Mouse (Mus musculus) adrenal gland, postnatal 36 days (tissue): Measurements from ENCODE around the gene Ank3. TPM values are rescaled to one million over a fixed set of nuclear protein-coding genes. Genes with fewer than 3 reads are reported as not detected.
A peak's percentile ranks its signal among the peaks of the same experiment; 100 is the strongest.

Experiments
- DNase-seq, 2 experiments: peaks; one replicate each; pipeline ENCODE4 v3.0.0; 2021; ENCODE audit warnings: mixed read lengths in 1 of 2
- total RNA-seq, 2 experiments: library from RNA; stranded (reverse); gene quantifications; 2 replicates each; pipeline ENCODE4 v1.2.3; 2021

Gene Ank3
- total RNA-seq, 2 experiments from 2014 or later, result 10.4 to 13.6 TPM

DNA sequence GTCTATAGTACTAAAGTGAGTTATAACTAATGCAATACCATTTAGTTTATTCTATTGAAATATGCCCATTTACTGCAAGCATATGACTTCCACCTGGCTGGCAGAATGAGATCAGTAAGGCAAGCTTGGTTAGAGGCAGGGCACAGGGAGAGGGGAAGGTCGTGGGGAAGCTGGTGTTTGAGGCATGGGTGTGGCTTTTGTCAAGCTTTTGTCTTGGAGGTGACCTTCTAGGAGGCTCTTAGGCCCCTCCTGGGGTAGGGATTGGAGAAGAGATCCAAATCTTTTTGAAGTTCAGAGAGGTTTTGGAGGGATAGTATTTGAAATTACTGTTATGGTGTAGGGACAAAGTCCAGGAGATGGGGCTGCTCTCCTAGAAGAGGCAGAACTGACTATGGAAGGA lies 78.3 kb downstream of the Ank3 start:
- DNase-seq, result no peak

DNA sequence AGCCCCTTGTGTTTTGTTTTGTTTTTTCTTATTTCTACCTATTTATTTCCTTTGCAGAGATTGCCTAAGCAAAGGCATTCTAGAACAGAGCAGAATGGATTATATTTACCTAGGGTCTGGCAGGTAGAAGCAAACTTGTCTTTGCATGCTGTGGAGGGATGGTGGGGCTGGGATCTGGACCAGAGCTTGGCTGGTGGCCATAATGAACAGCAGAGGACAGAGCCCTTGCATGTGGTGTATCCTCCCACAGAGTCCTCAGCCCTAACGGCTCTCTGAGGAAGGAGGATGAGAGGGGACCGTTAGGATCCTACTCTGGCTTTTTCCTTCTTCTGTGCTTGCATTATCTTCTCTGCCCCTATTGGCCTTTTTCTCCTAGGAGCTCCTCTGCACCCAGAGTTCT lies 79.1 kb downstream of the Ank3 start:
- no peak for DNase-seq

DNA sequence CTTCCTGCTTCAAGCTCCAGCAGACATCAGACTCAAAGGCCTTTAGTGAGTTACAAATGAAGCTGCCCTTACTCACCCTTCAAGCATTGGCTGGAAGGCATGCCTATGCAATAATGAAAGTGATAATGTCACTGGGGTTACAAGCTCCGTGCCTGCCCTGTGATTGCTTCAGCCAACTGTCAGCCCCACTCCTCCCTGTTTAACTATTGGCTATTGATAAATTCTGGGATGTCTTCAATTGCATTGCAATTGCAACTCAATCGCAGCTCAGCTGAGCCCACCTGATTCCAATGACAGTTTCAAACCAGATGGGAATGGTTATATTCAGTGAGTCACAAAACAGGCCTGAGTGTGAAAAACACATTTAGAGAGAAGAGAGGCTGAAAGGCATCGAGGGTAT lies 80.3 kb downstream of the Ank3 start:
- no peak for DNase-seq

DNA sequence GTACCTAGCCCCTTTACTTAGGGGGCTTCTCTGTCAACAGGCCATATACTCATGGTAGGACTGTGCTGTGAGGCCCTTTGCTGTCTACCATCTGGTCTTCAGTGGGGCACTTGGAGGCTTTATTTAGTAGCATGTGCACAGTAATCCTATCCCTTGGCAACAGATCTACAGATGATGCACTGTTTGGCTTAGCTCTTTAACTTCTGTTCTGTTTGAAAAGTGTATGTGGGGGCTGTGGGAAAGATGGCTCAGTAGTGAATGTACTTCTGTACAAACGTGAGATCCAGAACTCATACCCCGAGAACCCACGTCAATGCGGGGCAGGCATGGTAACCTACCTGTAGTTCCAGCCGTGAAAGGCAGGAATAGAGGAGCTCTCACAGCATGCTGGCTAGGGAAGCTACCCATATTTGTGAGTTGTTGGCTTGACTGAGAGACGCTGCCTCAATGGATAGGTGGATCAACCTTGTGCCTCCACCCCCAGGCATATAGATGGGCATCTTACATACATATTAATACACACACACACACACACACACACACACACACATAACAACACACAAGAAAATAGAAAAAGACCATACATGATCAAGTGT lies 86.7 kb downstream of the Ank3 start:
- DNase-seq, result no peak

DNA sequence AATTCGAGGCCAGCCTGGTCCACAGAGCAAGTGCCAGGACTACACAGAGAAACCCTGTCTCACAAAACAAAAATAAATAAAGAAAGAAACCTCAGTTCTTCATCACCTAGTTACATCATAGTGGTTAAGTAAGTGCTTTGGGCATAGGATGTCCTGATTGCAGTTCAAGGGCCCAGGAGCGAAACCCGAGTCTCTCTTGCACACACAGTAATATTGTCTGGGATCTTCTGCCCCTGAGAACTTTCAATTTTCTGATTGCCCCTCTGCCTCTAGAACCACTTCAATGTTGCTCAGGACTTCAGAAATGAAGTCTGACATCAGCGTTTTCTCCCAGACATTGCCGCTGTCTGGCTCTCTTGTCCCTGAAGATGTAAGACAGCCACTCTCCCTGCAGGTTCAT lies 91.6 kb downstream of the Ank3 start:
- DNase-seq, result no peak

DNA sequence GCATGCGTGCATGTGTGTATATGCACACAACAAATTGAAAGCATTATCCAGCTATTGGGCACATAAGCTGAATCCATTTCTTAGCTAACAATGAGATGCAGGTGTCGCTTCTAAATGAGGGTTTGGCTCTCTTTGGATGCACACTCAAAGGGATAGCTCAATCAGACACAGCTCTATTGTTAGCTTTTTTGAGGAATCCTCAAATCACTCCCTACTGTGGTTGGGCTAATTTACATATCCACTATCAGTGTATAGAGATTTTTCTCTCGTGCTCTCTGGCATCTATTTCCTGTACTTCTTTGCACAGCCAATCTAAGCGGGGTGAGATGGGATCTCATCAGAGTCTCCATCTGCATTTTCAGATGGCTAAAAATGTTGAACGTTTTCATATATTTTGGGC lies 93.4 kb downstream of the Ank3 start:
- DNase-seq, result no peak

DNA sequence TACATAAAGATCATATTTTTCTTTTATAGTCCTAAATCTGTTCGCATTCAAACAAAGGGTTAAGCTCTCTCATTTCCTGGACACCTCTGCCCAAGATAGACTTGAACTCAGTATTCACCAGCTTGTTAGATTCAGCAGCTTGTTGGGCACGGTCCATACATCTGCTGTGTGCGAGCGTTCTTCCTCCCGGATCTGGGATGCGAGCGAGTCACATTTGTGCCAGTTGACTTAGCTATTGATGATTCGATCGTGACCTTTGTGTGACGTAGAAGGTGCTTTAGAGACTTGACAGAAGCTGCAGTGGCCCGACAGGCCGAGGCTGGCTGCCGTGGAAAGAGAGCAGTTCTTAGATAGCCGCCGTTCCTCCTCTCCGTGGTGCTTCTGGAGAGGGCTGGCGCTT lies 98.8 kb downstream of the Ank3 start:
- DNase-seq, result no peak

DNA sequence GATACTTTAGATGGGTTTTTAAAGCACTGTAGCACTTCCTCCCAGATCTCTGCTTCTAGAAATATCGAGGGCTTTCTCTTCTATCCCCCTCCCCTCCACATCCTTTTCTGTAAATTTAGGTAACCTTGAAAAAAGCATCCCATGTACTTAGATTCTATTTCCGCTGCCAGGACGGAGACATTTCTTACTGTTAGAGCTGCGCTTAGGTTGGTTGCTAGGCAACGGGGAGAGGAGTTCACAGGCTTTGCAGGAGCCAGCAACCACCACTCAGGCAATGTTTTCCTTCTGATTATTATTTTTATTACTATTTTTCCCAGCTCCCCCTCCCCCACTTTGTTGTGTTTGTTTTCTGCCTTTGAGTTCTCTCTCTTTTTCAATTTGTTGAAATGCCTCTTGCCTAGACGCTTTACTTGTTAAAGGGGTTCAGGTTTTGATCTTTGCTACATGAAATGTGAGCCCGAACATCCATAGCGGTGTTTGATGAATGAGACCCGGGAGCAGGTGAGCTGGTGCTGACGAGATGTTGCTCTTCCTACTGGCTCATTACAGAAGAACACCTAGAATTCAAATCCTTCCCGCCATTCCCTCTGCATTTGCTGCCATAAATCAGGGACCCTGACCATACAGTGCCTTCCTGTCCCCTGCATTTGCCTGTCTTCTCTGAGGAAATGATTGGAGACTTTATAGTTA lies 101.7 kb downstream of the Ank3 start:
- DNase-seq, result peak in 1 of 2 experiments; percentile 20

DNA sequence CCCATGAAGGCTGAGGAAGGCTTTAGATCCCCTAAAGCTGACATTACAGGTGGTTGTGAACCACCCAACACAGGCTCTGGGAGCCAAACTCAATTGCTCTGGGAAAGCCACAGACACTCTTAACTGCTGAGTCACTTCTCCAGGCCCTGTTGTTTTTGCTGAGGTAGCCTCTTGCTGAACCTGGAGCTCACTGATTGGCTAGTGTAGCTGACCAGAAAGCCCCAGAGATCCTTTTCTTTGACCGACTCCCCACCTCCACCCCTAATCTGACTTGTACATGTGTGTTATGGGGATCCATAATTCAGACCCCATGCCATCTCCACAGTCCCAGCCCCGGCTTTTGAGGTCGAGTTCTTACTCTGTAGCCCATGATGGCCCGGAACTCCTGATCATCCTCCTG lies 105.2 kb downstream of the Ank3 start:
- DNase-seq, result no peak

DNA sequence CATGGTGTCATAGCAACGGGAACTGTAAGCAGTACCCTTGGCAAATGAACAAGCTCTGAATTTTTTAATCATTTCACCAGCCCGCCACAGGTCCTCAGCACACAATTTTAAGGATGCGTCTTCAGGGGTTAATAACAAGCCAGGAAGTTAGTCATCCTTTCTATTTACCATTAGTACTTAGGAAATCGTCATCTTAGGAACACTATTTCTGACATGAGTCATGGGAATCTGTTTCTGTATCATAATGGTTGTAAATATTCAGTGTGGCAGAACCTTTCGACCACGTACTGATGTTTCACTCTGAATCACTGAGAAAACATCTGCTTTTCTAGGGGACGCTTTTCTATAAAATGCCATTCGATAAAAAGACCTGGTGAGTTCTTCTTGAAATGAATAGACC lies 109.1 kb downstream of the Ank3 start:
- DNase-seq, result no peak

DNA sequence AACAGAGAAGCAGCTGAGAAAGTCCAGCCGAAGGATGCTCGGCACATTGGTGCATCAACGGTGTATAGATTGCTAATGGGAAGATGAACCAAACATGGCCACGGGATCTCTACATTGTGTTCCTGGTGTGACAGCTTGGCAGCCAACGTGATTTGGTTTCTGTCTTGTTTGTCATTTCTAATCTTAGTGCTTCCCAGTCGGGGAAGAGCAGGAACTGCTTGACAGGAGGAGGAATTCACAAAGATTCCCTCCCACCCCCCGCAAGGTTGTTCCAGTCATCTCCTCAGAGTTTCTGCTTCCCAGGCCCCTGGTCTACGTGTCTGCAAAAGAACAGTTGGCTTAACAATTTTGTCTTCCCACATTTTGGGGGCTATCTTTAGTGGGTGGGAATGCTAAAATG lies 111.8 kb downstream of the Ank3 start:
- no peak for DNase-seq

DNA sequence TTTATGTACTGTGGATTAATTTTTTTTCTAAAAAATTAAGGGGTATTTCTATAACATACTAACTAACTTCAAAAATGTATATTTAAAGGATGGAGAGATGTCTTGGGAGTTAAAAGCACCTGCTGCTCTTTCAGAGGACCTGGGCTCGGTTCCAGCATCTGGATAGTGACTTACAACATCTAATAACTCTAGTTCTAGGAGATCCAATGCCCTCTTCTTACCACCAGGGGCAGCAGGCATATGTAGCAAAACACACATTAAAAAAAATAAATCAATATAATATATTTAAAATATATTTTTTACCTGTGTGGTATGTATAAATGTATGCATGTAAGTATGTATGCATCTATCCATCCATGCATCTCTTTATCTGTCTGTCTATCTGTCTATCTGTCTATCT lies 112.7 kb downstream of the Ank3 start:
- no peak for DNase-seq

DNA sequence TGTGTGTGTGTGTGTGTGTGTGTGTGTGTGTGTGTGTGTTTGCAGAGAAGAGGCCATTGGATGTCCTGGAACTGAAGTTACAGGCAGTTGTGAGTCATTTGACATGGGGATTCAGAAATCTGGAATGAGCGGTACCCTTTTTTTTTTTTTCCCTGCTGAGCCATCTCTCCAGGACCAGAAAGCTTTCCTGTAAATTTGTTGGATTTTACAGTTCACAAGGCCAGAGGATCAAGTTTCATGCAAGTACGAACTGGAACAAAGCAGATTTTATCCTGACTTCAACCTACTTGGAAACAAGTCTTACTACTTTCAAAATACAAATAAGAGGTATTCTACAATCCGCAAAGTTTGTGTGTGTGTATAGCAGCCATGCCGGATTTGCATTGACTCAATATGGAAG lies 123.4 kb downstream of the Ank3 start:
- no peak for DNase-seq

DNA sequence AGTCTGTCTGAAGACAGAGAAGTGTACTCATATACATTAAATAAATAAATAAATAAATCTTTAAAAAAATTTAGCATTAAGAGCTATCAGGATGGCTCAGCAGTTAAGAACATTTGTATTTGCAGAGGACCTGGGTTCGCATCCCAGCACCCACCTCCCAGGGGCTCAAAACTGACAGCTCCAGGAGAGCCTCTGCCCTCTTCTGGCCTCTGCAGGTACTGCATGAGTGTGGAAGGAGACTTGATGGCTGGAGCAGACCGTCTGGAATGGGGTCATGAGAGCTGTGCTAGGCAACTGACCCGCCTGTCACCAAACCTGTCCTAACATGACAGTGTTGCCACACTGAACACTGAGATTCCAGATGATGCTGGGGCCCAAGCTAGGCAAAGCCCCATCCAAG lies 124.6 kb downstream of the Ank3 start:
- DNase-seq, result peak; percentile 16 to 29

DNA sequence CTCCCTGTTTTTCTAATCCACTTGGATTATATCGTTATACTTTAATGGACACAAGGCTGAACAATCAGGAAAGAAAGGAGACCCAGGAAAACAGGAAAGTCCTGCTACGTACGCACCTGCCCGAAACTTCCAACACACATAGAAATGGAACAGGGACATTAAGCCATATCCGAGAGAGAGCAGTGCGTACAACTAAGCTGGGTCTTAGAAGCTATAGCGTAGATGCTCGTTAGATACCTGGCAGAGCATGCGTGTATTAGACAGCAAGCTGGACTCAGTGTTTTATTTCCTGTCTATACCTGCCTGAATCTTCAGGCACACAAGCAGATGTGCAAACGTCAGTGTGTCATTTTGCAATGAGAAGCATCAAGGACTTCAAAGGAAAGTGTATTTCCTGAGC lies 128.7 kb downstream of the Ank3 start:
- no peak for DNase-seq

DNA sequence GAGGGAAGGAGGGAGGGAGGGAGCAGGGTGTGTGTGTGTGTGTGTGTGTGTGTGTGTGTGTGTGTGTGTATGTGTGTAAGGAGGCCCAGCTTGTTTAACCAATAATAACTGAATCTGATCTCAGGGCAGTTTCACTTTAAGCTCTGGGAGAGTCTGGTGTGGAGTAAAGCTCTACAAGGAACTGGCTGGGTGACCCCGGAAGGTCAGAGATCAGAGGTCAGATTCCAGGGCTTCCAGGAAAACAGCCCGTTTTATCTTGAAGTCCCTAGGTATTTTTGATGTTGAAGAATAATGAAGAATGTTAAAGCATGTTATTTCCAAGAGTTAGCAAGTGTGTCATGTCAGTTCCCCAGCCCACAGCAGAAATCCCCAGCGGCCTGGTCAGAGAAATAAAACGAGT lies 130.2 kb downstream of the Ank3 start:
- peak in 1 of 2 experiments; percentile 15 for DNase-seq

DNA sequence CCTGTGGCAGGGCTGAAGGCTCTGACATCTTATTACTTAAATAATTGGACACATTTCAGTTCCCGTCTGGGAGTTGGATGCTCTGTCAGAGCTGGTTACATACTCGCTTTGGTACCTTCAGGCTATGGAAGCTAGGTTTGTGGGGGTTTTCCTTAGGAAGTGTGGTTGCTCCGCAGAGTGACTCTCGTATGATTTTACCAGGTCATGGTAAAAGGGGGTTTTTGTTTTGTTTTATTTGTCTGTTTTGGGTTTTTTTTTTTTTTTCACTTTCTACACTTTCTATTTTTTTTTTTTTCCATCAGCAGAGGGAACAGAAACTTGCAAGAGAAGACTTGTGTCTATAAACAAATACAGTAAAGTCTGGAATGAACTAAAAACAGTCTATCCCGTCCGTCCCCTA lies 131.8 kb downstream of the Ank3 start:
- DNase-seq, result no peak

DNA sequence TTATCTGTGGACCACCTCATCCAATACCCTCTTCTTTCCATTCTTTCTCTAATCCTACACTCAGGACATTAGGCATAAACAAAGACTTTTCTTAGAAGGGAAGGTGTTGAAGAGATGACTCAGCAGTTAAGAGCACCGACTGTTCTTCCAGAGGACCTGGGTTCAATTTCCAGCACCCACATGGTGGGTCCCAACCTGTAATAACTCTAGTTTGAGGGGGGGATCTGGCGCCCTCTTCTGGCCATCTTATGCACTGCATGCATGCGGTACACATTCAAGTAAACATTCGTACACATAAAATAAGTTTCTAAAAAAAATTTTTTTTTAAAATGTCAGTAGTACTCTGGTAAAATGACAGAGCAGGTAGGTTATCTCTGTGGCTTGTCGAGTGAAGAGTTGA lies 133.0 kb downstream of the Ank3 start:
- no peak for DNase-seq

DNA sequence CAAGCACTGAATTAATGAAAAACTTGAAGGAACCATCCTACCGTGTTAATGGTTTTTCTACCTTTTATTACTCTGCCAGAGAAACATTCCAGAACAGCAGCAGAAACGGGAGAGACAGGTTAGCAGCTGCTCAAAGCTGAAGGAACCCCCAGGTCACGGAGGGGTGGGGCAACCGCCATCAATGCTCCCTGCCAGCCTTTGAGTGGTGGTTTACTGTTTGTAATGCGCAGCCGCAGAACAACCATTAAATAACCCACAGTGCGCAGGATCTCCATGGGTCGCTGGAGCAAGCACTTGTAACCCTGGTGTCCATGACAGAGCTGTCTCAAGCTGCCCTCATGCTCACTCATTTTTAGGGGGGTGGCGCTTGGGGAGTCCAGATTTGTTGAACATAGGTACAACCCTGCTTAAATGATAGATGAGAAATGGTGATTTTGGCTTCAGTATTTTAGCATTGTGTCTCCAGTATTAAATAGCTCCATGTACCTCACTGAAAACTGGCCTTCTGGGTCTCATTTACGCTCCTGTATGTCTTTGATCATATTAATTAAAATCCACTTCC lies 133.7 kb downstream of the Ank3 start:
- DNase-seq, result no peak

DNA sequence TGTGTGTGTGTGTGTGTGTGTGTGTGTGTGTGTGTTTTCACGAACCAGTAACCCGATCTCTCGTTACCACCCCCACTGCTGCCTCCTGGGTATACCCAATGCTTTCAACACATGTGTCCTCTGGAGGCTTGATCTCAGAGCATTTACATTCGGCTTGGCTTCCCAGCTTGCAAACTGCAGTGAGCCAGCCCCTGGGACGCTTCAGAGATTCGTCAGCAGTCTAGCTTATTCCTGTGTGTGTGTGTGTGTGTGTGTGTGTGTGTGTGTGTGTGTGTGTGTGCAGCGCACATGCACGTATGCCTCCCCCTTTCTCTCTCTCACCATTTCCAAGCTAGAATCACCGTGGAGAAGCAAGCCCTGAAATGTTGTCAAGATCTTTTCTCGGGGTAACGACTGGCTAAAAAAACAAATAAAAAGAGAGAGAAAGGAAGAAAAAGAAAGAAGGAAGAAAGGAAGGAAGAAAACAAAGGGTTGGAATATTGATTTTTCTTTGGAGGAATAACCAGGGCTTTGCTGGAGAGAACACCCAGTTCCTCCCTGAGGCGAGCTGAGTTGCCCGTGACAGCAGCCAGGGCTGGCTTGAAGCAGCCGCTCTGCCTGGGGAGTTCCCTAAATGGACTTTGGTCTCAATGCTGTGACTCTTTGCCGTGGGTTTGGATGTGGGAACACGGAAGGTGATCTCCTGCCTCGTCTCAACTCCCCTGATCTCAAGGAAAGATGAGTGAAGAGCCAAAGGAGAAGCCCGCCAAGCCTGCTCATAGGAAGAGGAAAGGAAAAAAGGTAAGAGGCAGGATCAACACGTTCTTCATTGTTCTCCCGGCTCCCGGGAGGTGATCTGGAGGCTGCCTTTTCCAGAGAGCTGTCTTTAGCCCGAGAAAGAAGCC lies 135.2 kb downstream of the Ank3 start:
- DNase-seq, result peak; percentile 24 to 45

DNA sequence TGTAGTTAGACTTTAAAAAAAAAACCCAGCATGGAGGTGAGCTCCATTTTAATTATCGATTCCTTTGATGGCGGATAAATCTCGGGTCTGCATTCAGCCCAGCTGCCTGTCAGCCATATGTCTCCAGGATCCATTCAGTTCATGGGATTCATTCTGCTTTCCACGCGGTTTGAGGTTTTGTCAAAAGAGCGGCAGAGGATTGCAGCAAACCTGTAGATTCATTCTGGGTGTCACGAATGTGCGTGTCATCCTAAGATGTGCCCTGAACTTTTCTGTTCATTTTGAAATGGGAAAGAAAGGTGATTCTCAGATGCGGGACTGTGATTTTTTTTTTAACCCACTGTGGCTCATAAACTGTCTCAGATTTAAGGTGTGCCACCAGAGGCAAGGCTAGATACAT lies 136.1 kb downstream of the Ank3 start:
- DNase-seq, result no peak

DNA sequence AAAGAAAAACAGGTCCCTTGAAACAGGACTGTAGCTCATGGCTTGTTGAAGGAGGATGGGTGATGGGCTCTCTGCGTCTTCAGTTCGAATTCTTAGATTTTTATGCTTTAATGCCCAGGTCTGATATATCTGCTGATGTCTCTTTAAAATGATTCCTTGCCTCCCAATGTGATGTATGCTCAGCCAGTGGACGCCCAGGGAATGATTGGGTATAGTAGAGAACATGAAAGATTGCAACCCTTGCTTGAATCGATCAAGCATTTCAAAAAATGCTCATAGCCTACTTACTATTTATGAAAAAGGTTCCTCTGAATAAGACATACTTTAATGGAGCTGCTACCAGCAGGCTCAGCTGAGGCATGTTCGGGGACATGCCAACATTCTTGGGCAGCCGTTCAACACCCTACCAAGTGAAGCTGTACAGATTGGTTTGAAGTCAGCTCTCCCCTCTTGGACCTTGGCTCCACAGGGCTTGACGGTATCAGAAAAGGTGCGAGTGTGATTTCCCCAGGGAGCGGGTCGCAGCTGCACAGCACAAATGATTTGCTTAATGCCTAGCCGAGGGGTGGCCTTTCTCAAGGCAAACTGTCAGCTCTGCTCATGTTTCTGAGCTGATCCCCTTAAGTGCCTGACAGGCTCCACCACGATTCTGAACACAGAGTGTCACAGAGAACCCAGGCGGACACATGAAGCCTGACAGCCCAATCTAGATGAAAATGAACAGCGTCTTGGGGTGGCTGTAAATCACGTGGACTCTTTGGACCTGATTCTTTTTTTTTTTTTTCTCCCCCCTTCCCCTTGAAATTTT lies 136.8 kb downstream of the Ank3 start:
- DNase-seq, result no peak

DNA sequence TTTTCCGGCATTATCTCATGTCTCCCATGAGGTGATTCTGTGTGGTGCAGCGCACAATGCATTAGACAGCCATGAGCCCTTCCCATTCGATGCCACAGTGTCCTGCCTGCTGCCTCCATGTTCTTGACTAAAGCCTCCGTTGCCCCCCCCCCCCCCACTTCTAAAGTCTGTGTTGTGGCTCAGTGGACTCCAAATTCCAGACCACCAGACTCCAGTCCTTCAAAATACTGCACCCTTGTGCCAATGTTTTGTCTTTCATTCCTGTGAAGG lies 137.3 kb downstream of the Ank3 start:
- DNase-seq, result no peak
